Mouse (Mus musculus): ENCODE data around the gene Gm4559.
"Not testable (repeated sequence)": the region's sequence is repeated elsewhere in the genome, so short reads cannot be mapped to it uniquely, and the experiment has no call there.

Gm4559 gene

DNA sequence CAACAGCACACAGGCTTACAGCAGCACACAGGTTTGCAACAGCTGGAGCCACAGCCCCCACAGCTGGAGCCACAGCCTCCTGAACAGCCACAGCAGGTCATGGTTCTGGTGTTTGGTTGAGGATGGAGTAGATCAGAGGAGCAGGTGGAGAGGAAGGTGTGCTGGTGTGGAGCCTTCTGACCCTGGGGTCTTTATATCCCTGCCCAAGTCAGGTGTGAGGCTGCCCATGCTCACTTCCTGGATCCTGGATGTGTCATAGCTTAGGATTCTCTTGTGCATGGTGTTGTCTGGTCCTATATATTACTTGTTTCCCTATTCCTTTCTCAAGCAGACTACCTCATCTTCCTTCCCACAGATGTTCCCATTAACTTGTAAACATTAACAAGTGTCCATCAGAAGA, at the start of gene Gm4559:
Gene Gm4559 (minus strand): TSS at position 101 of the 400 bp plus-strand sequence.
- not testable (repeated sequence) for DNase-seq (ENCODE audit: low spot score)

DNA sequence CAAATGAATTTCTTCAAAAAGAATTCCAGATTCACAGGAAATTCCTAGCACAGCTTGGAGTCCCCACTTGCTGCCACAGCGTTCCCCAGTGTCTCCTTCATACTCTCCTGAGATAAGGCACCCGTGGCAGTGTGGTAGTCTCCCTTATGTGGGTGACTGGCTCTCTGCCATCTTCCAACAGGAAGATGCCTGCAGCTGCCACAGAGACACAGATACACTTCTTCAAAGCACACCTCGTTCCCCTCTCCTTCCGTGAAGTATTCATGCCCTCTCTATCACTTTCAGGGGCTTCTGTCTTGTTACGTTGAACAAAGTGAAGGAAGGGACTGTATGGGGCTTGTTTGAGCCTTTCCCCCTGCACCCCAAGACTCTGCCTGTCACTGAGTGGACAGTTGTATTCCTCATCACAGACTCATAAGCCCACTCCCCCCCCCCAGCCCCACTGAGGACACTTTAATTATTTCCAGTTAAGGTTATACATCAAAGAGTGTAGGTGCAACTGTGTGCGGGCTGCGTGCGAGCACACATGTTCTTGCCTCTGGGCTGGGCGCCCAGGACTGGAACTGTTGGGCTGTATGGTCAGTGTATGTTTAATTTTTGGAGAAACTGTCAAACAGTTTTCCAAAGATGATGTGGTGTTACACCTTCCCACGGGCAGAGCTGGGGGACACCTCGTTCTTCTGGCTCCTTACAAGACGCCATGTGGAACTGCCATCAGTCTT, 49.4 kb upstream of the Gm4559 start:
- DNase-seq (ENCODE audit: low spot score), result no peak

GRCm38 (mm10) chr7:142322641-142323040, 48.5 kb upstream of the Gm4559 start:
- DNase-seq (ENCODE audit: low spot score), result no peak

GRCm38 (mm10) chr7:142321637-142322306, 47.6 kb upstream of the Gm4559 start:
- not testable (repeated sequence) for DNase-seq (ENCODE audit: low spot score)

- DNase-seq (ENCODE audit: low spot score), result no peak
These were observed 46.7 kb upstream of the Gm4559 start for GRCm38 (mm10) chr7:142320906-142321305.

- no peak for DNase-seq (ENCODE audit: low spot score)
These were observed 45.0 kb upstream of the Gm4559 start for GRCm38 (mm10) chr7:142319124-142319523.

GRCm38 (mm10) chr7:142317216-142317615, 43.1 kb upstream of the Gm4559 start:
- no peak for DNase-seq (ENCODE audit: low spot score)

- DNase-seq (ENCODE audit: low spot score), result no peak
These were observed 42.4 kb upstream of the Gm4559 start for GRCm38 (mm10) chr7:142316558-142316957.

DNA sequence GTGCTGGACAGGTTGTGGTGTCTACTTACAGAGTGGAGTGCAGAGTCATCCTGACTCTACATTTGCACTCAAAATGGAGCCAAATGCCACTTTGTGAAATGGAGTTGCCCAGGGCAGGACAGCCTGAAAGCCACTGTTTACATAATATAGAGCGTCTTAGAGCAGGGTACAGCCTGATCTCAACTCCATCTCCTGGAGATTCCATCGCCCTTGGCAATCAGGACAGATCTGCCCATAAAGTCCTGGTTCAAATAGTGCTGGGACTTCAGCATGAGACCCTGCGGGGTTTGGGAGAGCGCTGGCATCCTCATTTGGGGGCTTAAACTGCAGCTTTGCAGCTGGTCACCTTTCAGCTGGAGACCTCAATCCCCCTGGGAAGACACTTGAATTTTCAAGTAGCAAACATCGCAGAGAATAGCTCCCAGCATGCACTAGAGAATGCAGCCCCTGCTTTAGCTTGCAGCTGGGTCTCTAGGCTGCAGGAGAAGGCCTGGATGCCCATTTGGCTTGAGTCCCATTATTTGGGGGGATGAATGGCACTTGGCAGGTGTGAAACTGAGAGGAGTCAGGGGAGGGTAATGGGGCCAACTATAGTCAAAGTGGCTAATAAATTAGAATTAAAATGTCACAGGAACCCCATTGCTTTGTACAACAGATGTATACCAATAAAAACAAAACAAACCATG, 40.6 kb upstream of the Gm4559 start:
- no peak for DNase-seq (ENCODE audit: low spot score)

DNA sequence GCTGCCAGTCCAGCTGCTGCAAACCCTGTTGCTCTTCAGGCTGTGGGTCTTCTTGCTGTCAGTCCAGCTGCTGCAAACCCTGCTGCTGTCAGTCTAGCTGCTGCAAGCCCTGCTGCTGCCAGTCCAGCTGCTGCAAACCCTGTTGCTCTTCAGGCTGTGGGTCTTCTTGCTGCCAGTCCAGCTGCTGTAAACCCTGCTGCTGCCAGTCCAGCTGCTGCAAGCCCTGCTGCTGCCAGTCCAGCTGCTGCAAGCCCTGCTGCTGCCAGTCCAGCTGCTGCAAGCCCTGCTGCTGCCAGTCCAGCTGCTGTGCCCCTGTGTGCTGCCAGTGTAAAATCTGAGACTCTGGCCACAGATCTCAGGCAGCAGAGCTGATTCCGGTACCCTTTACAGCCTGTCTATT, 29.8 kb upstream of the Gm4559 start:
- not testable (repeated sequence) for DNase-seq (ENCODE audit: low spot score)

- DNase-seq (ENCODE audit: low spot score), result no peak
These were observed 29.1 kb upstream of the Gm4559 start, which contains the start of gene Krtap5-4 for GRCm38 (mm10) chr7:142303249-142303648. Gene Krtap5-4 (plus strand): TSS chr7:142303549.

DNA sequence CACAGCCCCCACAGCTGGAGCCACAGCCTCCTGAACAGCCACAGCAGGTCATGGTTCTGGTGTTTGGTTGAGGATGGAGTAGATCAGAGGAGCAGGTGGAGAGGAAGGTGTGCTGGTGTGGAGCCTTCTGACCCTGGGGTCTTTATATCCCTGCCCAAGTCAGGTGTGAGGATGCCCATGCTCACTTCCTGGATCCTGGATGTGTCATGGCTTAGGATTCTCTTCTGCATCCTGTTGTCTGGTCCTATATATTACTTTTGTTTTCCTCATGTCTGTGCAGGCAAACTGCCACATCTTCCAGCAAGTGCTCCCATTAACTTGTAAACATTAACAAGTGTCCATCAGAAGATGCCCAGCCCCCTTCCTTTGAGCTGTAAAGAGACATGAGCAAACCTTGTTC, 22.9 kb upstream of the Gm4559 start, which contains the start of gene Krtap5-1:
Gene Krtap5-1 (minus strand): TSS at position 101 of the 400 bp plus-strand sequence.
- DNase-seq (ENCODE audit: low spot score), result not testable (repeated sequence)

DNA sequence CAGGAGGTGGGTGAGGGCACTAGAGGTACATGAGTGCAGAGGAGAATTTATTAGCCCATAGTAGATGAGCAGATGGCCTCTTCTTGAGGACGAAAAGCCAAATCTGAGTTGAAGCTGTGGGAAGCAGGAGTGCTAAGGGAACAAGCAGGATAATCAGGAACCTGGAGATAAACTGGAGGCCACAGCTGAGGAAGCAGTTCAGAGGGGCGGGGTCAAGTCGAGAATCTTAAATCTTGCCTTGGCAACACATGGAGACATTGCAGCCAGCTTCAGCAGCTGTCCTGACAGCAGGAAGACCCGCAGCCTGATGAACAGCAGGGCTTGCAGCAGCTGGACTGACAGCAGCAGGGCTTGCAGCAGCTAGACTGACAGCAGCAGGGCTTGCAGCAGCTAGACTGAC, 21.9 kb upstream of the Gm4559 start:
- DNase-seq (ENCODE audit: low spot score), result not testable (repeated sequence)

DNA sequence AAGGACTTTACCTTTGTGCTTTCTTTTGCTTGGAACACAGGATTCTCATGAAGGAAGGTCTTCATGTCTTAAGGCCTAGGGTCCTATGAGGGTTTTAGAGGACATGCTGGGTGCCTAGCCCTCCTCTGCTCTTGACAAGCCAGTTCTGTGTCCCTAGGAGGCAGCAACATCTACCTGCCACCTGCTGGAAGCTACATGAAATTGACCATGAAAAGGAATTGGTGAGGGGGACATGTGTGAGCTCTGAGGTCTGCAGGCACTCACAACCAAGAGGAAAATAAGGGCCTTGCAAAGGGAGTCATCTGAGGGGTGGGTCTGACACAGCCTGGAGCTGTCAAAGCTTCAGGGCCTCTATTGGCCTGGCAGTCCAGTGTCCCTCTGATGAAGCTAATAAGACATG, 21.3 kb upstream of the Gm4559 start:
- DNase-seq (ENCODE audit: low spot score), result no peak

GRCm38 (mm10) chr7:142293851-142294250, 19.7 kb upstream of the Gm4559 start:
- not testable (repeated sequence) for DNase-seq (ENCODE audit: low spot score)

- DNase-seq (ENCODE audit: low spot score), result not testable (repeated sequence)
These were observed 11.9 kb upstream of the Gm4559 start for GRCm38 (mm10) chr7:142285910-142286612.

- DNase-seq (ENCODE audit: low spot score), result no peak
These were observed 11.1 kb upstream of the Gm4559 start for GRCm38 (mm10) chr7:142285130-142285835.

DNA sequence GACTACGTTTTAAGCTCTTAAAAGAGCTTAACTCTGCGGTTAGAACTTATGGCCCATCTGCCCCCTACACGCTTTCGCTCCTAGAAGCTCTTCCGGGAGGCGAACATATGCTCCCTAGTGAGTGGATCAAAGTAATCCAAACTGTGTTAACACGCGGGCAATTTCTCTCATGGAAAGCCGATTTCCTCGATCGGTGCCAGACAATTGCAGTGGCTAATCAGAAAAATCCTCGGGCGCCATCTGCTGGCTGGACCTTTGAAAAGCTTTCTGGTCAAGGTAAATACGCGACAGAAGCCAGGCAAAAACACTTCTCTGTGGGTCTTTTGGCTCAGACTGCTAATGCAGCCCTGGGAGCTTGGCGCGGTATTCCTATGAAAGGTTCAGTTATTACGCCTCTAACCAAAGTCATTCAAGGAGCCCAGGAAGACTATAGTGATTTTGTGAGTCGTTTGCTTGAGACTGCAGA, 10.5 kb upstream of the Gm4559 start:
- peak; percentile 74 for DNase-seq (ENCODE audit: low spot score)

DNA sequence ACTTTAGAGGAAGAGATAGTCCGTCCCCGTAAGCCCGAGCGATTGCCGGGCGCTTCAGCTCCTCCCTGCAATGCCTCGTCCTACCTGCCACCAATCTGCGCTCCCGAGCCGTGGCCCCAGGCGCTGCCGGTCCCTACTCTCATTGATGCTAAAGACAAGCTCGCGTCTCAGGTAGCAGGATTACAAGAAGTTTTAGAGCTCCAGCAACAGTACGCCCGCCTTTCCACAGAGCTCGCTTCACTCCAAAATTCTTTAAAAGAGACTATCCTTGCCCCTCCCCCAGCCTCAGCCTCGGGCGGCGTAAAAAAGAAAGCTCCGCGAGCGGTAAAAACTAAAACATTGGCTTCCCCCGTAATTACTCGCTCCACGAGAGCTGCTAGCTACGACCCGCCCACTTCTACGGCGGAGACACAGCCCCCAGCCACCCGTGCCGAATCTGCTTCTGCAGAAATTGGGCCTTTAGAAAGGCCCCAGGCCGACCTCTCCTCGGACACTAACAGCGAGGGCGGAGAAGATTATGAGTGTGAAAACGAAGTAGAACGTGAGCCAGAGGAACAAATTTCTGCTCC, 9.9 kb upstream of the Gm4559 start:
- no peak for DNase-seq (ENCODE audit: low spot score)

DNA sequence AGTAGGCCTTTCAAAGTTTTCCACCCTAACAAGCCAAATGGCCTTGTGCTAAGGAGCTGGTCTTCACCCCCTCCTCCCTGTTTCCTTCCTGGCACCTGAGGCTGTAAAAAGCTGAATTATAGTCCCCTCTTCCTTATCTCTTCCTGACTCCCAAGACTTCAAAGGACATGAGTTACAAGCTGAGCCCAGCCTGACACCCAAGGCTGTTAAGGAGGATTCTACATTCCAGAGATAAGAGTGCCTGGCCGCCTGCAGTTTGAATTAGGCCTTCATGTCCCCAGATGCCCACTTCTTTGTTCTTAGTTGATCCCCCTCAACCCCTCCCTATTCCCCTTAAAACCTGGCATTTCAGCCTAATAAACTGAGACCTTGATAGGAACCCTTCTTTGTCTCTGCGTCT, 8.7 kb upstream of the Gm4559 start:
- DNase-seq (ENCODE audit: low spot score), result not testable (repeated sequence)

GRCm38 (mm10) chr7:142279291-142279690, 5.1 kb upstream of the Gm4559 start:
- not testable (repeated sequence) for DNase-seq (ENCODE audit: low spot score)

All from left cerebral cortex, adult 11 months (tissue).